Mouse (Mus musculus) erythroblast, embryonic 14.5 days (primary cell): Measurements from ENCODE around the gene Il1rn. TPM values are rescaled to one million over a fixed set of nuclear protein-coding genes. Genes with fewer than 3 reads are reported as not detected.

Experiments used
- H3K27me3 ChIP-seq: 2 replicates; pipeline ENCODE4 v1.6.1; 2012; ENCODE audit warnings: inconsistent platforms; ENCODE audit not compliant: control insufficient read depth
- H3K36me3 ChIP-seq: 2 replicates; pipeline ENCODE4 v1.6.1; 2012; ENCODE audit warnings: mild to moderate bottlenecking, inconsistent platforms; ENCODE audit not compliant: control insufficient read depth
- H3K4me1 ChIP-seq: 2 replicates; pipeline ENCODE4 v1.6.1; 2012; ENCODE audit warnings: inconsistent platforms; ENCODE audit not compliant: control insufficient read depth
- H3K4me3 ChIP-seq: replicated peaks from 2 replicates; pipeline ENCODE3; 2012; ENCODE audit warnings: moderate library complexity, mild to moderate bottlenecking, inconsistent platforms
- H3K9me3 ChIP-seq: 2 replicates; pipeline ENCODE4 v1.6.1; 2012; ENCODE audit warnings: low read length, inconsistent platforms, mixed read lengths; ENCODE audit not compliant: control insufficient read depth
- GATA1 ChIP-seq: IDR thresholded peaks from 2 replicates; pipeline ENCODE4 v1.6.1; 2012; ENCODE audit warnings: low read length, inconsistent platforms, mixed read lengths
- TAL1 ChIP-seq: IDR thresholded peaks from 3 replicates; pipeline ENCODE4 v1.6.1; 2012; ENCODE audit warnings: low read length, inconsistent platforms, mixed read lengths
- polyA plus RNA-seq: library from polyadenylated mRNA; stranded (reverse); fragments of >175 nt; gene quantifications from 2 replicates; pipeline ENCODE4 v1.2.3, GENCODE M21; 2012

The Il1rn gene
- polyA plus RNA-seq, 1 experiment = not detected

- Histone ChIP-seq H3K4me3 (peak within 1 kb of the TSS; percentile 63), H3K4me1 (peaks cover 24% of the 10 kb centered on the region), H3K9me3 (no peaks in the 10 kb centered on the region), H3K27me3 (peaks cover 9% of the 10 kb centered on the region; the same call in 1 of the 2 replicates), H3K36me3 (no peaks in the 10 kb centered on the region)
- no peak for TF ChIP-seq GATA1
- TF ChIP-seq TAL1 = no peak
Measured at GRCm38 (mm10) chr2:24367030-24367894, 30.6 kb downstream of the Il1rn start, which contains the start of gene Psd4. TSS of gene Psd4 (plus strand) at chr2:24367580.

- TF ChIP-seq TAL1 (no peak), GATA1 (no peak)
- peaks cover 26% of the 10 kb centered on the region for H3K4me1 ChIP-seq
- peaks cover 9% of the 10 kb centered on the region; the same call in 1 of the 2 replicates for H3K27me3 ChIP-seq
- H3K4me3 ChIP-seq = peak overlapping the region; percentile 63
- H3K9me3 ChIP-seq = no peaks in the 10 kb centered on the region
- H3K36me3 ChIP-seq = no peaks in the 10 kb centered on the region
Measured at GRCm38 (mm10) chr2:24367895-24368261, 31.2 kb downstream of the Il1rn start.

DNA sequence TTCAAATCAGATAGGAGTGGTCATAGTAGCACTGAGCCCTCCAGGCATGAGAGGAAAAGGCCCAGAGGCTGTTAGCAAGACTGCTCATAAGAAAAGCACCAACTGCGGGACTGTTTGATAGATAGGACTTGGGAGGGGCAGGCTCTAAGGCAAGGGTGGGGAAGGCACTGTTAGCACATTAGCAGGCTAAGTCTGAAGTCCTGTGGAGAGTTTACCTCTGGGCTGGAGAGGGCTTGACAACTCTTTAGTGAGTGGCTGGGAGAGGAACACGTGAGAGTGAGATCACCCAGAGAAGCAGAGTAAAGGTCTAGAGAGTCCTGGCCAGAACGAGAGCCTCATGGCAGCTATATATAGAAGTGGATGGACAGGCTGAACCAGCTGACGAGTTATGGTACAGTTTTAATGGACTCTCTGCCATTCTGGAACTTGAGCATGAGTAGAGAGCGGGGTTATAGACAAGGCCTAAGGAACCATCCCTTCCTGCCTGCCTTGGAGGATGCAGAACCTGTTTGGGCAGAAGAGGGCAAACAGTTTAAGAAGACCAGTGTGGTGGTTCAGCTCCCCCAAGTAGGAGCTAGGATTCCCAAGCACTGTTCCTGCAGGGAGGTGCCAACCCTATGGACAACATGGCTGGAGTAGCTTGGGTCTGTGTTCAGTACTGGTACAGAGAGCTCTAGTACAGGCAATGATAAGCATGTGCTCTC lies 42.2 kb downstream of the Il1rn start:
- TF ChIP-seq GATA1 = no peak
- Histone ChIP-seq H3K9me3 (no peaks in the 10 kb centered on the region), H3K4me3 (no peak overlapping the region), H3K36me3 (no peaks in the 10 kb centered on the region), H3K4me1 (peaks cover 36% of the 10 kb centered on the region), H3K27me3 (no peaks in the 10 kb centered on the region)

DNA sequence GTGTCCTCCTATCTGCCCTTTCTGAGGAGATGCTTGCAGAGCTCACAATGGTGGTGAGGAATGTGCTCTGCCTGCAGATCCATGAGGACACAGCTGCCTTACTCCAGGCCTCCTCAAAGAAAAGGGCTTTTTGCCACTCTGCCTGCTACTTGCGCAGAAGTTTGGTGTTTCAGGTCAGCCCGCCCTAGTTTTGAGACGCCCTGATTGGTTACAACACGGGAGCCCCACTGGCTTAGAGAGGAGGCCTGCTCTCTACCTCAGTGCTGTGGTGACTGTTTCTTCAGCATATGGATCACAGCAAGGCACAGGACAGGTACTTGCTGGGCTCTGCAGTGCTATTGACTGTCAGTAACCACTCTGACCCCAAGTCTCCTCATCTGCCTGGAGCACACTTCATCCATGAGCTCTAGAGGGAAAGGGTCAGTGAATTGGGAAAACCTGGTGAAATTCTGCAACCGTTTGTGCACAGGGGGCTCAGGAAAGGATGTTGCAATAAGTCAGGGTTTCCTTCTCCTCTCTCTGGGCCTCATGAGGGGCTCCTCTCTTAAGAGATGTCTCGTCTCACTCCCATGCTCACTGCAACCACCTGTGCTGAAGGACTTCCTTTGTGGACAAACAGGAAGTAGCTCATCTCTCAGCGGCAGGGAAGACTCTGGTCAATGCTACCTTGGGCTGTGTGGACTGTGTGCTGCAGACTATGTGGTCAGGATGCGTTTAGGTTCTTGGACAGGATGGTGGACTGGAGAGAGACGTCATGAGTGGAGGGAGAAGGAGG lies 46.0 kb downstream of the Il1rn start:
- Histone ChIP-seq H3K4me1 (peaks cover 72% of the 10 kb centered on the region), H3K27me3 (no peaks in the 10 kb centered on the region), H3K4me3 (no peak overlapping the region), H3K9me3 (no peaks in the 10 kb centered on the region), H3K36me3 (peaks cover 3% of the 10 kb centered on the region; the same call in 1 of the 2 replicates)
- TF ChIP-seq GATA1 (no peak), TAL1 (no peak)

- no peaks in the 10 kb centered on the region for H3K27me3 ChIP-seq
- H3K4me1 ChIP-seq = peaks cover 66% of the 10 kb centered on the region
- TF ChIP-seq GATA1 = no peak
- no peak for TF ChIP-seq TAL1
- no peak overlapping the region for H3K4me3 ChIP-seq
- H3K9me3 ChIP-seq = no peaks in the 10 kb centered on the region
- peaks cover 7% of the 10 kb centered on the region for H3K36me3 ChIP-seq
Measured at GRCm38 (mm10) chr2:24383636-24384035, 47.0 kb downstream of the Il1rn start.

DNA sequence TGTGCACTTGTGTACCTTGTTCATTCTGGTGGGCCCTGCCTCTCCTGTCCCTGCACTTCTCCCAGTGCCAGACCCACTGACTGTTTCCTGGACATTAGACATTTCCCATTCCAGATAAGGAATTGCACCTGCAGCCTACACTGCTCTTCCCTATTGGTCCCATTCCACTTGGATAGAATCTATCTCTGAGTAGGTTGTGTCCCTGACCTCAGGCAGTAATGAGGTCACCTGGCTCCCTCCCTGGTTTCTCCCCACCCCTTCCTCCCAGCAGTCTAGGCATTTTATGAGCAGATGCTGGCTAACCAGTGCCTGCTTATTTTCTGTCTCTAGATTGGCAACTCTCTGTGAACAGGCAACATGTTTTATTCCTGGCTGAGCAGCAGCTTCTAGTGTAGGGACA lies 47.7 kb downstream of the Il1rn start:
- Histone ChIP-seq H3K36me3 (peaks cover 7% of the 10 kb centered on the region), H3K27me3 (no peaks in the 10 kb centered on the region), H3K4me1 (peaks cover 59% of the 10 kb centered on the region), H3K4me3 (no peak overlapping the region), H3K9me3 (no peaks in the 10 kb centered on the region)
- TF ChIP-seq TAL1 (no peak), GATA1 (no peak)

DNA sequence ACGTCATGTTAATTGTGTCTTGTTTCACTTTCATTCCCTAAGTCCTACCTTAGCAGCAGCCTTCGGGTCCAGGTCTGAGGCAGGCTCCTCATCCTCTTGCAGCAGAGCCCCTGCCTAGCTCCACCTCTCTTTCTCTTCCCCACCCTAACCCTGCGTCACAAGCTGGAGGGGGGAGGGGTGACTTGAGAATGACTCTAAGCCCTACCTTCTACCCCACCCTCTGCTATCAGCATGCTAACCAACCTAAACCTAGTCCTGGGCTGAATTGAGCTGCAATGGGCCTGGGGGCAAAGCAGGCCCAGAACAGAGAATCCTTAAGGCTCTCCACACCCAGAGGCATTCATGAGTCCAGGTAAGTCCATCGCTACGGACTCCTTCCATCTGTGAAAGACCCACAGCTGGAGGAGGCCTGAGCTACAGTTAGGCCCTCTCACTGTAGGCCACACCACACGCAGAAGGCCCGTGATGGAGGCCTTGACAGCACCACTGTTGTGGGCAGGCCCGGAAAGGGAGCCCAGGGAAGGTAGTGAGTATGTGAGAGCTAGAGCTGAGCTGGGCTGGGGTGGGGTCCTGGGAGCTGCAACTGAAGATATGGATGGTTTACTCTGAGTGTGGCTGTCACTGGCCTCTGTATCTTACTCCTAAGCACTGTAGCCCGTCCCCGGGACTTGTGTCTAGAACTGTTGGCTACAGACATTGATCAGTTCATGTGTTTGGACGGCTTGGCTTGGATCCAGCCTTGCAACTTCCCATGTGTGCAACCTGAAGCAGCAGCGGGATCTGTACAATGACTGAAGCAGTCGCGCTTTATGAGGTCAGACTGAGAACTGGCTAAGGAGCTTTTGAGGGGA lies 48.7 kb downstream of the Il1rn start:
- TF ChIP-seq GATA1 (no peak), TAL1 (no peak)
- H3K36me3 ChIP-seq = peaks cover 7% of the 10 kb centered on the region
- H3K9me3 ChIP-seq = no peaks in the 10 kb centered on the region
- no peaks in the 10 kb centered on the region for H3K27me3 ChIP-seq
- H3K4me3 ChIP-seq = peak overlapping the region; percentile 66
- peaks cover 68% of the 10 kb centered on the region for H3K4me1 ChIP-seq

DNA sequence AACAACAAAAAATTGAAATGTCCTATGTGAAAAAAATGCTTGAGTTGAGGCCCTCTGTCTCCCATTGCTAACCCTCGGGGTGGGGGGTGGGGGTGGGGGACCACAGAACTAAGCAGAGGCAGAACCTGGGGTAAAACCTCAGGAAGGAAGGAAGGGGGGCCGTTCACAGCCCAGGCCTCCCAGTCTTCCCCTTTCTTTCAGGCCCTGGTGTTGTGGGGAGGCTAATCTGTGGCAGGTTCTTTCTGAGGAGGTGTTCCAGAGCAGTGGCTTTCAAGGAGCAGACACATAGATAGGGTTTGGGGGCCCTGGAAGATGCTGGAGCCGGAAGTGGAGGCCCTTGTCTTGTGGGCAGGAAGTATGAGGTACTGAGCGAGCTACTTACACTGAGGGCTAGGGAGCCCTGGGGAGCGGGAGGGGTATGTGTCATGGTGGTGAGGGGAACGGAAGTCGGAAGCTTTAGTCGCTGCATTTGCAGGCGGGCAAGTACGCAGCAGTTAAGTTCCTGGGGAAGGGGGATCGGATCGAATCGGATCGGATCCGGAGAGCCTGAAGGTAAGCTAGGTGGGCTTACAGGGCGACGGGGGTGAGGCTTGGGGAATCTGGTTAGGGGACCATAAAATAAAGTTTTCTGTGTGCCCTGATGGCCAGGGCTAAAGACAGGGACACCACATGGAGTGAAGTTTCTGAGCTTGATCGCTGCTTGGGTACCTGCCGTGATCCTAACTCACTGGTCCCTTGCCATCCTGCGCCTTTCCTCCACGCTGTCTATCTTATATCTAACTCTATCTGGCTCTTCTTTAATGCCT lies 49.7 kb downstream of the Il1rn start:
- H3K4me3 ChIP-seq = peak overlapping the region; percentile 66

More for the DNA sequence above, 49.7 kb downstream of the Il1rn start:
- H3K36me3 ChIP-seq = peaks cover 7% of the 10 kb centered on the region
- H3K9me3 ChIP-seq = no peaks in the 10 kb centered on the region
- peaks cover 70% of the 10 kb centered on the region for H3K4me1 ChIP-seq
- TF ChIP-seq GATA1 (no peak), TAL1 (no peak)
- no peaks in the 10 kb centered on the region for H3K27me3 ChIP-seq
